Mouse (Mus musculus) stomach, adult 2 months (tissue): ENCODE data around the gene Ssxb9. TPM values are rescaled to one million over a fixed set of nuclear protein-coding genes. Genes with fewer than 3 reads are reported as not detected.

Experiments
- polyA plus RNA-seq: library from polyadenylated mRNA; depleted of rRNA; stranded (reverse); fragments of >200 nt; gene quantifications from 2 replicates; pipeline ENCODE4 v1.2.3, GENCODE M21; 2012; rRNA removed

The Ssxb9 gene
- not detected in 2 replicates for polyA plus RNA-seq

GRCm38 (mm10) chrX:8366678-8367077, at the start of gene Ssxb9:
TSS of gene Ssxb9 (plus strand) at chrX:8366978.

DNA sequence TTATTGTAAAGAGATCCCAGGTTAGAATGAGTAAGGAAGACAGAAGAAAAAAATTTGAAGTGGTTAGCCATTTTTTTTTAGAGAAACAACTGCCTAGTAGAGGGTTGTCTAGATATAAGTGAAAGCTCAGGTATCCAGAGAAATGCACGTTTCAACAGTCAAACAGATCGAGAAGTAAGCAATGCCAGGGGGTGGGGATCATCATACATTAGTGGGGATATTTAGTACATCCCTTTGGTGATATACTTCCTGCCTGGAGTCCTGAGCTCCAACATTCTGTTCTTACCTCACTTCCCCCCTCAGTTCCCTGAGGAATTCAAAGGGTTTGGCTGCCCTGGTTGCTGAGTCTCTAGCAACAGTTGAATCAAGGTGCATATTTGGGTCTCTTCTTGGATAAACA, 39.7 kb upstream of the Ssxb9 start, which contains the start of gene Ssxb10:
Gene Ssxb10, plus strand, starts transcription at position 301 of the 400 bp plus-strand sequence.

DNA sequence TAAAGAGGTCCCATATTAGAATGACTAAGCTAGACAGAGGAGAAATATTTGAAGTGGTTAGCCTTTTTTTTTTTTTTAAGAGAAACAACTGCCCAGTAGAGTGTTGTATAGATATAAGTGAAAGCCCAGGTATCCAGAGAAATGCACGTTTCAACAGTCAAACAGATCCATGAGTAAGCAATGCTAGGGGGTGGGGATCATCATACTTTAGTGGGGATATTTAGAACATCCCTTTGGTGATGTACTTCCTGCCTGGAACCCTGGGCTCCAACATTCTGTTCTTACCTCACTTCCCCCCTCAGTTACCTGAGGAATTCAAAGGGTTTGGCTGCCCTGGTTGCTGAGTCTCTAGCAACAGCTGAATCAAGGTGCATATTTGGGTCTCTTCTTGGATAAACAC, 46.2 kb downstream of the Ssxb9 start, which contains the start of gene Ssxb1:
Gene Ssxb1, plus strand, starts transcription at position 301 of the 400 bp plus-strand sequence.

Other genes with a start within 250 kb of the Ssxb9 start
- gene Wdr13, start 234.1 kb upstream of the Ssxb9 start, polyA plus RNA-seq, result 65.3 and 68.4 TPM in 2 replicates
- 14.2 and 17.6 TPM in 2 replicates for gene Rbm3, start 221.1 kb upstream of the Ssxb9 start, polyA plus RNA-seq
- 7.4 and 8.1 TPM in 2 replicates for gene Tbc1d25, start 190.8 kb upstream of the Ssxb9 start, polyA plus RNA-seq
- 106 and 116 TPM in 2 replicates for gene Ebp, start 173.5 kb upstream of the Ssxb9 start, polyA plus RNA-seq
- gene Porcn, start 160.5 kb upstream of the Ssxb9 start, polyA plus RNA-seq, result 23.9 and 25.8 TPM in 2 replicates
- gene Ftsj1, start 114.6 kb upstream of the Ssxb9 start, polyA plus RNA-seq, result 11.5 and 13.1 TPM in 2 replicates
- gene Slc38a5, start 95.8 kb upstream of the Ssxb9 start, polyA plus RNA-seq, result 6.9 and 7.0 TPM in 2 replicates
- not detected in 2 replicates for gene Ssxb10, start 39.6 kb upstream of the Ssxb9 start, polyA plus RNA-seq
- gene Ssxb1, start 46.3 kb downstream of the Ssxb9 start, polyA plus RNA-seq, result not detected in 2 replicates
- gene Ssxb2, start 94.7 kb downstream of the Ssxb9 start, polyA plus RNA-seq, result not detected in 2 replicates
- not detected in 2 replicates for gene Gm14459, start 158.0 kb downstream of the Ssxb9 start, polyA plus RNA-seq
- not detected in 2 replicates for gene Ssxb6, start 181.3 kb downstream of the Ssxb9 start, polyA plus RNA-seq
- not detected in 2 replicates for gene Ssxb3, start 224.8 kb downstream of the Ssxb9 start, polyA plus RNA-seq